Mouse (Mus musculus): ENCODE results near the gene Lrmda. TPM values are rescaled to one million over a fixed set of nuclear protein-coding genes. Genes with fewer than 3 reads are reported as not detected.

Gene Lrmda
- polyA plus RNA-seq, 1 experiment from 2014 or later = 0.23 TPM

DNA sequence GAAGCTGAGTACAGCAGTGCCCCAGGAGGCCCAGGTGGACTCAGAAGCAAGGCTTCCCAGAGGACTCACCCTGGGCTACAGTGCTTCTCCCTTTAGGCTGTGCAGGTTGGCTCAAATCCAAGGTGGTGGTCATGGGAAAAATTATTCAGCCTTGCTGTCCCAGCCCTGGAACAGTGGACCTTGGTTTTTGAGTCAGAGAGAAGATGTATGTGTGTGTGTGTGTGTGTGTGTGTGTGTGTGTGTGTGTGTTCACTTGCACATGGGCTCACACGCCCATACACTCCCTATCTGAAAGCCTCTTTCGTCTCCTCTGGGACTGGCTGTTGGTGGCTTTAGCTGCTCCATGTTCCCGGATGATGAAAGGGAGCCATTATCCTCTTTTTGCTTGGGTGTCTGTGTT is 16.4 kb downstream of the Lrmda start:
- Histone ChIP-seq H3K4me1 (ENCODE audit: control insufficient read depth, insufficient read depth, low read length) (peaks cover 34% of the 10 kb centered on the region), H3K4me2 (no peak overlapping the region), H3K9ac (ENCODE audit: low read length) (no peak overlapping the region), H3K36me3 (ENCODE audit: control insufficient read depth, insufficient read depth, low read length) (no peaks in the 10 kb centered on the region), H3K9me3 (ENCODE audit: control insufficient read depth, low read length) (no peaks in the 10 kb centered on the region), H3K27ac (ENCODE audit: low read depth, low read length) (no peak overlapping the region), H3K27me3 (ENCODE audit: control insufficient read depth, insufficient read depth, low read length) (no peaks in the 10 kb centered on the region), H3K4me3 (ENCODE audit: low read depth, low read length) (no peak overlapping the region)
- ATAC-seq (ENCODE audit: low FRiP score) = 0 out of 2 replicates have a peak, but pooled peaks have one; percentile 46
- WGBS = 48% methylated on average over 3 of the region's 3 CpGs
- DNase-seq (ENCODE audit: low spot score, missing footprints) = peak; percentile 88

DNA sequence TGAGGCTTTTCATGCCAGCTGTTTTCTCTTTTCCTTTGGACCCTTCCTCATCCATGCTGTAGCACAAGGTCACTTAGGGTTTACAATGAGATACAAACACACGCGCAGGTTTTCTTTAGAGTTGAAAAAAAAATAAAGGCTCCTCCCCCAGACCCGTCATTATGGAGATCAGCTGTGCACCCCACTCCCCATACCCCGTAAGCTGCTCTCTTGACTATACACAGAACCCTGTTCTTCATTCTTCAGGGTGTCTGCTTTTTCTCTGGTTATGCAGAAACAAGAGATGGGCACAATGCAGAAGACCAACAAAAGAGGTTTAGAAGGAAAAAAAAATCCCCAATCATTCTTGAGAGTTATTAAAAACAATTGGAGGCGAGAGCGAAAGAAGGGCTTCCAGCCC is 16.8 kb downstream of the Lrmda start:
- no peak overlapping the region for H3K4me3 ChIP-seq (ENCODE audit: low read depth, low read length)
- WGBS = 35% methylated on average over 6 of the region's 6 CpGs
- no peaks in the 10 kb centered on the region for H3K9me3 ChIP-seq (ENCODE audit: control insufficient read depth, low read length)
- H3K4me1 ChIP-seq (ENCODE audit: control insufficient read depth, insufficient read depth, low read length) = peaks cover 34% of the 10 kb centered on the region
- peak; percentile 85 for DNase-seq (ENCODE audit: low spot score, missing footprints)
- no peaks in the 10 kb centered on the region for H3K36me3 ChIP-seq (ENCODE audit: control insufficient read depth, insufficient read depth, low read length)
- no peak overlapping the region for H3K27ac ChIP-seq (ENCODE audit: low read depth, low read length)
- no peak overlapping the region for H3K9ac ChIP-seq (ENCODE audit: low read length)
- peak overlapping the region; percentile 15; the same call in 1 of the 2 replicates for H3K4me2 ChIP-seq
- no peak; the same call in 1 of the 2 replicates for ATAC-seq (ENCODE audit: low FRiP score)
- no peaks in the 10 kb centered on the region for H3K27me3 ChIP-seq (ENCODE audit: control insufficient read depth, insufficient read depth, low read length)

DNA sequence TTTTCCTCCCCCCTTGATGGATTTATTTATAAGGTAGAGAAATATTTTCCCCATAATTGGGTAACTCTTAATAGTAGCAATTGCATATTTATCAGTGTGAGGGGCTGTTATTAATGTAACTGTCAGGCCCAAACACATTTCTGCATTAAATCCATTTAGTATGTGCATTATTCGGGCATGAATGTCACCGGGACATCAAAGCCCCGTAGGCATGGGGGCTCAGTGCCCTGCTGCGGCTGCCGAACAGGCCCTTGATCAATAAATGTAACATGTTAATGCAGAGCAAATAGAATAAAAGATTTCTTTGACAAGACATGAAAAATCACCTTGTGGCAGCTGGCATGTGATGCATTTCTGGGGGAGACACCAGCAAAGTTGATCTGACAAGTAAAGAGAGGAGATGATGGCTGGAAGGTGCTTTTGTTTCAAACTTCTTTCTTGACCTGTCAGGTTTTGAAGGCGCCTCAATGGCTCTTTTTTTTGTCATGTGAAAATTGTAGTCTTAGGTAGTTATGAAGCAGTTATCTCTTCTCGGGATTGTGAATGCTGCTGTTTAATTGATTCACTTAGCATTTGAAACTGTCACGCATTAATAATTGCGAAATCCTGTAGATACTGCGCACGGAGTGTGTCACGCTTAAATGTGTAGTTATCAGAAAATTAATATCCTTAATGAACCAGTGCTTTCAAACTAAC is 17.4 kb downstream of the Lrmda start:
- Histone ChIP-seq H3K9ac (ENCODE audit: low read length) (no peak overlapping the region), H3K27me3 (ENCODE audit: control insufficient read depth, insufficient read depth, low read length) (no peaks in the 10 kb centered on the region), H3K9me3 (ENCODE audit: control insufficient read depth, low read length) (no peaks in the 10 kb centered on the region), H3K27ac (ENCODE audit: low read depth, low read length) (no peak overlapping the region), H3K4me3 (ENCODE audit: low read depth, low read length) (no peak overlapping the region), H3K4me1 (ENCODE audit: control insufficient read depth, insufficient read depth, low read length) (peaks cover 34% of the 10 kb centered on the region), H3K36me3 (ENCODE audit: control insufficient read depth, insufficient read depth, low read length) (no peaks in the 10 kb centered on the region), H3K4me2 (peak overlapping the region; percentile 15; the same call in 1 of the 2 replicates)
- WGBS = 50% methylated on average over 12 of the region's 12 CpGs
- DNase-seq (ENCODE audit: low spot score, missing footprints) = peak; percentile 90
- ATAC-seq (ENCODE audit: low FRiP score) = peak; percentile 50; the same call in 1 of the 2 replicates

DNA sequence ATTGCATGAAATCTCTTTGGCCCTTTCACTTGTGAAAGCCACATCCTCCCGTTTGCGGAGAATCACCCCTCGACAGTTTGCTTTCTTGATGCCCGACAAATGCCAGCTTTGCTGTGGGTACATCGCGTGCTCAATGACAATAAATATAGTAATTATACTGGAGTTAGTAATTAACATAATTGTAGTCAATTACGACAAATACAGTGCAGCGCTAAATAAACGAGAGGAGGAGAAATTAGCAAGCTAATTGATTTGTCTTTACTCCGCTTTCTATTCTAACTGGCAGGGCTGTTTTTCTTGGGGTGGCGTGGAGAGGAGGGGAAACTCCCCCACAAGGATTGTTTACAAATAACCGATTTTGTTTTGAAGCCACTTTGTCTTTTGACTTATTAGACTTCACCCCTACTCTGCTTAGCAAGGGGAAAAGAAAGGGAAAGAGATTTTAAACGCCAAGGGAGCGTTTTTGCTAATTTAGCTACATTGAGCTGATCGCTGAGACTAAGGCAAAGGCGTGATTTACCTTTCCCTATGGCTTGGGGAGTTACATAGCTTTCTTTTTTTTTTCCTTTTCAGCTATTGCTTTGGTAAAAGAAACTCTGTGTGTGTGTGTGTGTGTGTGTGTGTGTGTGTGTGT is 18.1 kb downstream of the Lrmda start:
- no peak overlapping the region for H3K4me2 ChIP-seq
- H3K27ac ChIP-seq (ENCODE audit: low read depth, low read length) = no peak overlapping the region

DNA sequence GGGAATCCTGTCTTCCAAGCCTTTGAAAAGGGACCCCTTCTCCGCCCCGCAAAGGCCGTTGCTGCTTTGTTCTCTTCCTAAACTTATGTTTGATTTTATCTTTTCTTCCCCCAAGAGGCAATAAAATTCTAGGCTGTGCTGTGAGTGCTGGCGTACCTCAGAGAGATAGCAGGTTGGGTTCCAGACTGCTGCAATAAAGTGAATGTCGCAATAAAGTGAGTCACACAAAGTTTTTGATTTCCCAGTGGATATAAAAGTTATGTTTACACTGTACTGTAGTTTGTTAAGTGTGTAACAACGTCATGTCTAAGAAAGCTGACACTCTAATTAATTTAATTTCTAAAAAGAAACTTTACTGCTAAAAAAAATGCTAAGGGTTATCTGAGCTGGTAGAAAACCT is 22.6 kb downstream of the Lrmda start:
- Histone ChIP-seq H3K27ac (ENCODE audit: low read depth, low read length) (no peak overlapping the region), H3K4me1 (ENCODE audit: control insufficient read depth, insufficient read depth, low read length) (peaks cover 18% of the 10 kb centered on the region), H3K4me2 (no peak overlapping the region), H3K9me3 (ENCODE audit: control insufficient read depth, low read length) (no peaks in the 10 kb centered on the region), H3K36me3 (ENCODE audit: control insufficient read depth, insufficient read depth, low read length) (no peaks in the 10 kb centered on the region), H3K9ac (ENCODE audit: low read length) (no peak overlapping the region), H3K27me3 (ENCODE audit: control insufficient read depth, insufficient read depth, low read length) (no peaks in the 10 kb centered on the region), H3K4me3 (ENCODE audit: low read depth, low read length) (no peak overlapping the region)
- no peak for DNase-seq (ENCODE audit: low spot score, missing footprints)
- ATAC-seq (ENCODE audit: low FRiP score) = no peak
- 94% methylated on average over 6 of the region's 6 CpGs for WGBS

More for the DNA sequence above, 18.1 kb downstream of the Lrmda start:
- no peaks in the 10 kb centered on the region for H3K27me3 ChIP-seq (ENCODE audit: control insufficient read depth, insufficient read depth, low read length)
- WGBS = 65% methylated on average over 16 of the region's 16 CpGs
- H3K9me3 ChIP-seq (ENCODE audit: control insufficient read depth, low read length) = no peaks in the 10 kb centered on the region
- no peak for ATAC-seq (ENCODE audit: low FRiP score)
- no peak overlapping the region for H3K9ac ChIP-seq (ENCODE audit: low read length)
- peak; percentile 85 for DNase-seq (ENCODE audit: low spot score, missing footprints)
- H3K4me1 ChIP-seq (ENCODE audit: control insufficient read depth, insufficient read depth, low read length) = peaks cover 34% of the 10 kb centered on the region
- H3K4me3 ChIP-seq (ENCODE audit: low read depth, low read length) = no peak overlapping the region
- no peaks in the 10 kb centered on the region for H3K36me3 ChIP-seq (ENCODE audit: control insufficient read depth, insufficient read depth, low read length)

DNA sequence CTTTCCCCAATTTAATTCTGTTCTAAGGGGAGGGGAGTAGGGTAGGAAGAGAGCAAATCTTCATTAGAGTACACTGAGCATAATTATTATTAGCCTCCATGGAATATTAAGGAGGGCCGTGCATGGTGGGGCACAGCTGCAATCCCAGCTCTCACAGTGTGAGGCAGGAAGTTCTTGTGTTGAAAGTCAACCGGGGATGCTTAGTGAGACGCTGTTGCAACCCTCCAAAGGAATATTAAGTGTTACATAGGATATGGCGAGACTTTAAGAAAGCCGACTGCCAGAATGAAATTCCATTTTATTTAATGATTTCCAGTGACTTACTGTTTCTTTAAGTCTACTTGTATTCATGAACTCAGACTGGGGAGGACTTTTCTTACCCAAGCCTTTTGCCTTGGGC is 23.9 kb downstream of the Lrmda start:
- Histone ChIP-seq H3K9ac (ENCODE audit: low read length) (no peak overlapping the region), H3K4me3 (ENCODE audit: low read depth, low read length) (no peak overlapping the region), H3K27me3 (ENCODE audit: control insufficient read depth, insufficient read depth, low read length) (no peaks in the 10 kb centered on the region), H3K4me1 (ENCODE audit: control insufficient read depth, insufficient read depth, low read length) (peaks cover 7% of the 10 kb centered on the region), H3K4me2 (no peak overlapping the region), H3K9me3 (ENCODE audit: control insufficient read depth, low read length) (no peaks in the 10 kb centered on the region), H3K27ac (ENCODE audit: low read depth, low read length) (no peak overlapping the region), H3K36me3 (ENCODE audit: control insufficient read depth, insufficient read depth, low read length) (no peaks in the 10 kb centered on the region)
- 90% methylated on average over 5 of the region's 5 CpGs for WGBS
- DNase-seq (ENCODE audit: low spot score, missing footprints) = no peak
- no peak for ATAC-seq (ENCODE audit: low FRiP score)

DNA sequence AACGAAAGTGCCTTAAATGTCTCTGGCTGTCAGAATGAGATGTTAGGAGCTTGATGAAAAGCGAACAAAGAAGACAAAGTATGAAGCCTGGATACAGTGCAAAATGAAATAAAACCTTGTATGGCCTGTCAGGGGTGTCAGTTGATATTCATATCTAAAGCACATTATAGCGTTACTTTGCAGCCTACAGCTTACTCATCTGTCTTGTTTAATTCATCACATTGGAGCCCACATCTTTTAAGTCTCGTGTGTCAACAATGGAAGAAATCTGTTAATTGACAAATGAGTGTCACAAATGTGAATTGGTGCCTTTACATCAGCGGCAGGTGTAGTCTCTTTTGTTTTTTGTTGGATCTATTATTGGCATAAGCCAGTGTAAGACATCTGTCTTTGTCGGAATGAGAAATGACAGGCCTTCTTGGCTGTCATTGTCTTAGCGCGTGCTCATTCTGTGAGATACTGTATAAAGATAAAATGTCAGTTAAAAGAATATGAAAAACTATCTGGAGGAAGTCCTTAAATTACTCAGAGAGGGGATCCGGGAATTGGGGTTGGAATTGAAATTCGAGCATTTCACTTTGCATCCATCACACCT is 26.8 kb downstream of the Lrmda start:
- no peaks in the 10 kb centered on the region for H3K9me3 ChIP-seq (ENCODE audit: control insufficient read depth, low read length)
- no peak overlapping the region for H3K9ac ChIP-seq (ENCODE audit: low read length)
- no peaks in the 10 kb centered on the region for H3K36me3 ChIP-seq (ENCODE audit: control insufficient read depth, insufficient read depth, low read length)
- no peak for ATAC-seq (ENCODE audit: low FRiP score)
- no peaks in the 10 kb centered on the region for H3K4me1 ChIP-seq (ENCODE audit: control insufficient read depth, insufficient read depth, low read length)
- H3K27me3 ChIP-seq (ENCODE audit: control insufficient read depth, insufficient read depth, low read length) = no peaks in the 10 kb centered on the region
- no peak overlapping the region for H3K4me2 ChIP-seq
- no peak for DNase-seq (ENCODE audit: low spot score, missing footprints)
- 87% methylated on average over 10 of the region's 10 CpGs for WGBS
- no peak overlapping the region for H3K4me3 ChIP-seq (ENCODE audit: low read depth, low read length)
- H3K27ac ChIP-seq (ENCODE audit: low read depth, low read length) = no peak overlapping the region

DNA sequence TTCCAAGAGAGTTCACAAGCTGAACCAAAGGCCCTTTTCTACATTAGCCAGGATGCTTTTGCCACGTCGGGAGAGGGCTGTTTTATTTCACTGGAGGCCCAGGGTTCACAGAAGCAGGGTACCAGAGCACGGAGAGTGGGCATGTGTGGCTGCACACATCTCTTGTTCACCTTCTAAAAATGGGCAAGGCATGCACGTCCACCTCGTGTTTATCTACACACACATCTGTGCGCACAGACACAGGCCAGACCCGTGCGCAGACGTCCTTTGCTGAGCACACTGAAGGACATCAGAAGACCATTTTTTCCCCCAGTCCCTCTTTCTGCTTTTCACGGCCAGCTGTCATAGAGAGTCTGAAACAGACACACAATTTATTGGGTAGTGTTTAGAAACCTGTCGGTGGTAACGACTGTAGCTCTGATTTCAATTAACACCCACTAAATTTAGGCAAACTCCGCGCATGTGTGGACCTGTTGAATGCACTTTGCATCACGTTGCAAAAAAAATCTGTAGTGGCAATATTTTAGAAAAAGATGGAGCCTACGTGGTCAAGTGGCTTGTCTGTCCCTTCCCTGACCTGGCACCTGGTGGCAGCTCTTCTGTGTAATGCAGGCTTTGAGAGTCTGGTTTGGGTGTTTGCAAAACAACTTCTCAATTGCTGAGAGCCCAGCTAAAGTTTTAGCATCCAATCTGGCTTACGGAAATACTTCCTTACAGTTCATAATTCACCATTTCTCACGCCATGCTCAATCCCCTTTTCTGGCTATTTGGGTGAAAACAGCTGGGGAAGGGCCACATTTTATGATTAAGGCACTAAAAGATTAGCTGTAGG is 28.8 kb downstream of the Lrmda start:
- Histone ChIP-seq H3K9ac (ENCODE audit: low read length) (no peak overlapping the region), H3K4me3 (ENCODE audit: low read depth, low read length) (no peak overlapping the region), H3K4me2 (no peak overlapping the region), H3K9me3 (ENCODE audit: control insufficient read depth, low read length) (no peaks in the 10 kb centered on the region), H3K27ac (ENCODE audit: low read depth, low read length) (no peak overlapping the region), H3K4me1 (ENCODE audit: control insufficient read depth, insufficient read depth, low read length) (no peaks in the 10 kb centered on the region), H3K27me3 (ENCODE audit: control insufficient read depth, insufficient read depth, low read length) (no peaks in the 10 kb centered on the region), H3K36me3 (ENCODE audit: control insufficient read depth, insufficient read depth, low read length) (no peaks in the 10 kb centered on the region)
- WGBS = 86% methylated on average over 18 of the region's 18 CpGs
- ATAC-seq (ENCODE audit: low FRiP score) (no peak), DNase-seq (ENCODE audit: low spot score, missing footprints) (no peak)

DNA sequence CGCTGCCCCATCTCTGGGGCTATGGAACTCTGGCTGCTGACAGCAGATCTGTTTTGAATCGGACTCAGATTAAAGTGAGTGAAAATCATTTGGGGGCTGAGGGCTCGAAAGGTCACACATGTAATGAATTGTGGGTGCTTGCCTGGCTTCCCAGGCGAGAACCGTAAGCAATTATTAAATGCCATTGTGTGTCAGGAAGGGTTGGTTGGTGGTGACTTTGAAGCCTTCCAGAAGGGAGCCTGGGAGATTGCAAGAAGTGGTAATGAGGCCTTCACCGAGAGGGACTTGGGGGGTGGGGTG is 29.3 kb downstream of the Lrmda start:
- Histone ChIP-seq H3K27me3 (ENCODE audit: control insufficient read depth, insufficient read depth, low read length) (no peaks in the 10 kb centered on the region), H3K27ac (ENCODE audit: low read depth, low read length) (no peak overlapping the region), H3K9ac (ENCODE audit: low read length) (no peak overlapping the region), H3K36me3 (ENCODE audit: control insufficient read depth, insufficient read depth, low read length) (no peaks in the 10 kb centered on the region), H3K9me3 (ENCODE audit: control insufficient read depth, low read length) (no peaks in the 10 kb centered on the region), H3K4me2 (no peak overlapping the region), H3K4me1 (ENCODE audit: control insufficient read depth, insufficient read depth, low read length) (no peaks in the 10 kb centered on the region), H3K4me3 (ENCODE audit: low read depth, low read length) (no peak overlapping the region)
- ATAC-seq (ENCODE audit: low FRiP score) = no peak
- WGBS = 76% methylated on average over 6 of the region's 6 CpGs
- DNase-seq (ENCODE audit: low spot score, missing footprints) = no peak

All from midbrain, embryonic 11.5 days (tissue).